Mouse (Mus musculus) left cerebral cortex, postnatal 36 days (tissue): ENCODE data around the gene Ralbp1. TPM values are rescaled to one million over a fixed set of nuclear protein-coding genes. Genes with fewer than 3 reads are reported as not detected.

Experiments used
- DNase-seq, 2 experiments: peaks; one replicate each; pipeline ENCODE4 v3.0.0; 2021 to 2022; ENCODE audit warnings: low spot score in 2 of 2, mixed read lengths in 1 of 2
- intact Hi-C: fragments of 180-260 bp; cut with DNase I; formaldehyde crosslinking; loops from one replicate; pipeline ENCODE4 v1.15.1; 2025
- total RNA-seq, 2 experiments: library from RNA; stranded (reverse); gene quantifications; 2 replicates each; pipeline ENCODE4 v1.2.3; 2021

Gene Ralbp1
- total RNA-seq, 2 experiments from 2014 or later, result 62.1 to 64.0 TPM

GRCm38 (mm10) chr17:65903011-65903410, 17.4 kb upstream of the Ralbp1 start:
- no peak for DNase-seq
- intact Hi-C loops, result no loop called here

GRCm38 (mm10) chr17:65902281-65902680, 16.7 kb upstream of the Ralbp1 start:
- intact Hi-C loops, result no loop called here
- no peak for DNase-seq

- no peak for DNase-seq
- intact Hi-C loops, result no loop called here
These were observed 10.4 kb upstream of the Ralbp1 start for GRCm38 (mm10) chr17:65896016-65896415.

GRCm38 (mm10) chr17:65889476-65889875, 3.9 kb upstream of the Ralbp1 start:
- intact Hi-C loops, result loop anchor here (5.0 kb wide), 1 partner anchor 63 kb away; the partner anchor contains the start of gene Twsg1
- no peak for DNase-seq

- no peak for DNase-seq
- intact Hi-C loops, result loop anchor here (5.0 kb wide), 1 partner anchor 66 kb away; the partner anchor contains the start of gene Twsg1
These were observed 973 bp upstream of the Ralbp1 start for GRCm38 (mm10) chr17:65886571-65886970.

GRCm38 (mm10) chr17:65885398-65885696, 251 bp downstream of the Ralbp1 start:
- intact Hi-C loops, result loop anchor here (5.0 kb wide), 1 partner anchor 67 kb away; the partner anchor contains the start of gene Twsg1
- no peak for DNase-seq

- DNase-seq, result peak; percentile 99 to 100
- intact Hi-C loops, result loop anchor here (5.0 kb wide), 2 partner anchors 67 to 217 kb away; partner anchors contain the start of genes Ndufv2 and Twsg1
These were observed 754 bp downstream of the Ralbp1 start for GRCm38 (mm10) chr17:65884691-65885397.

- no peak for DNase-seq
- intact Hi-C loops, result loop anchor here (5.0 kb wide), 1 partner anchor 218 kb away; the partner anchor contains the start of gene Ndufv2
These were observed 1.4 kb downstream of the Ralbp1 start for GRCm38 (mm10) chr17:65884061-65884669.

- intact Hi-C loops, result no loop called here
These were observed 8.6 kb downstream of the Ralbp1 start for GRCm38 (mm10) chr17:65877026-65877425.

GRCm38 (mm10) chr17:65873834-65874233, 11.8 kb downstream of the Ralbp1 start:
- intact Hi-C loops, result loop anchor here (5.0 kb wide), 1 partner anchor 78 kb away; the partner anchor contains the start of gene Twsg1
- no peak for DNase-seq

More at GRCm38 (mm10) chr17:65877026-65877425, 8.6 kb downstream of the Ralbp1 start:
- DNase-seq, result no peak

GRCm38 (mm10) chr17:65873156-65873555, 12.4 kb downstream of the Ralbp1 start:
- intact Hi-C loops, result loop anchor here (5.0 kb wide), 1 partner anchor 79 kb away; the partner anchor contains the start of gene Twsg1
- no peak for DNase-seq

- intact Hi-C loops, result loop anchor here (5.0 kb wide), 1 partner anchor 80 kb away; the partner anchor contains the start of gene Twsg1
- no peak for DNase-seq
These were observed 12.9 kb downstream of the Ralbp1 start for GRCm38 (mm10) chr17:65872652-65873051.

- DNase-seq, result no peak
- intact Hi-C loops, result loop anchor here (5.0 kb wide), 1 partner anchor 80 kb away; the partner anchor contains the start of gene Twsg1
These were observed 13.5 kb downstream of the Ralbp1 start for GRCm38 (mm10) chr17:65872051-65872450.

GRCm38 (mm10) chr17:65871641-65872041, 14.0 kb downstream of the Ralbp1 start:
- intact Hi-C loops, result loop anchor here (5.0 kb wide), 1 partner anchor 81 kb away; the partner anchor contains the start of gene Twsg1

GRCm38 (mm10) chr17:65870146-65870545, 15.5 kb downstream of the Ralbp1 start:
- peak; percentile 40 to 43 for DNase-seq
- intact Hi-C loops, result loop anchor here (5.0 kb wide), 1 partner anchor 82 kb away; the partner anchor contains the start of gene Twsg1

More at GRCm38 (mm10) chr17:65871641-65872041, 14.0 kb downstream of the Ralbp1 start:
- no peak for DNase-seq

- intact Hi-C loops, result loop anchor here (5.0 kb wide), 1 partner anchor 83 kb away; the partner anchor contains the start of gene Twsg1
- DNase-seq, result no peak
These were observed 15.9 kb downstream of the Ralbp1 start for GRCm38 (mm10) chr17:65869720-65870119.

- DNase-seq, result no peak
- intact Hi-C loops, result no loop called here
These were observed 17.6 kb downstream of the Ralbp1 start for GRCm38 (mm10) chr17:65867996-65868395.

GRCm38 (mm10) chr17:65866201-65866600, 19.4 kb downstream of the Ralbp1 start:
- intact Hi-C loops, result no loop called here
- no peak for DNase-seq

- intact Hi-C loops, result no loop called here
These were observed 20.3 kb downstream of the Ralbp1 start for GRCm38 (mm10) chr17:65865265-65865664.

GRCm38 (mm10) chr17:65864742-65865141, 20.9 kb downstream of the Ralbp1 start:
- intact Hi-C loops, result loop anchor here (5.0 kb wide), 1 partner anchor 243 kb away; no protein-coding TSS in a partner anchor
- no peak for DNase-seq

More at GRCm38 (mm10) chr17:65865265-65865664, 20.3 kb downstream of the Ralbp1 start:
- DNase-seq, result no peak
